Mouse (Mus musculus) left cerebral cortex, postnatal 4 days (tissue): ENCODE measurements around the gene Cc2d2a. TPM values are rescaled to one million over a fixed set of nuclear protein-coding genes. Genes with fewer than 3 reads are reported as not detected.

Experiments
- DNase-seq: peaks from one replicate; pipeline ENCODE4 v3.0.0-alpha.2; 2022
- intact Hi-C: fragments of 180-260 bp; cut with DNase I; formaldehyde crosslinking; loops from one replicate; pipeline ENCODE4 v1.15.1; 2025
- total RNA-seq, 2 experiments: library from RNA; stranded (reverse); gene quantifications; 2 replicates each; pipeline ENCODE4 v1.2.3; 2021

Cc2d2a gene
- 10 to 100 TPM; 14.0 to 14.9 TPM for total RNA-seq

- DNase-seq = peak; percentile 45
- intact Hi-C loops = loop anchor here (10.0 kb wide), 1 partner anchor 1777 kb away; no protein-coding TSS in a partner anchor
Observed at GRCm38 (mm10) chr5:43661997-43662961, at the start of gene Cc2d2a. Gene Cc2d2a (plus strand): TSS chr5:43662346.

- DNase-seq = peak; percentile 36
- intact Hi-C loops = no loop called here
Observed at GRCm38 (mm10) chr5:43621575-43622299, 40.4 kb upstream of the Cc2d2a start.

GRCm38 (mm10) chr5:43625407-43625806, 36.7 kb upstream of the Cc2d2a start:
- DNase-seq = no peak
- intact Hi-C loops = no loop called here

- intact Hi-C loops = loop anchor here (5.0 to 10.0 kb wide), 2 partner anchors 212 to 1749 kb away; no protein-coding TSS in a partner anchor
Observed at GRCm38 (mm10) chr5:43634071-43634601, 28.0 kb upstream of the Cc2d2a start.

GRCm38 (mm10) chr5:43634602-43635081, 27.5 kb upstream of the Cc2d2a start:
- intact Hi-C loops = loop anchor here (5.0 to 10.0 kb wide), 2 partner anchors 212 to 1750 kb away; no protein-coding TSS in a partner anchor
- no peak for DNase-seq

More at GRCm38 (mm10) chr5:43634071-43634601, 28.0 kb upstream of the Cc2d2a start:
- DNase-seq = no peak

GRCm38 (mm10) chr5:43645020-43645419, 17.1 kb upstream of the Cc2d2a start:
- DNase-seq = no peak
- intact Hi-C loops = no loop called here

- intact Hi-C loops = no loop called here
- peak; percentile 36 for DNase-seq
Observed at GRCm38 (mm10) chr5:43647098-43647774, 14.9 kb upstream of the Cc2d2a start.

GRCm38 (mm10) chr5:43661498-43661897, 648 bp upstream of the Cc2d2a start:
- intact Hi-C loops = loop anchor here (10.0 kb wide), 1 partner anchor 1777 kb away; no protein-coding TSS in a partner anchor
- no peak for DNase-seq

GRCm38 (mm10) chr5:43663531-43663930, 1.4 kb downstream of the Cc2d2a start:
- DNase-seq = no peak
- intact Hi-C loops = loop anchor here (10.0 kb wide), 1 partner anchor 1779 kb away; no protein-coding TSS in a partner anchor

GRCm38 (mm10) chr5:43665144-43665543, 3.0 kb downstream of the Cc2d2a start:
- DNase-seq = peak; percentile 32
- intact Hi-C loops = loop anchor here (10.0 kb wide), 1 partner anchor 1780 kb away; no protein-coding TSS in a partner anchor

- DNase-seq = no peak
- intact Hi-C loops = loop anchor here (10.0 kb wide), 1 partner anchor 1784 kb away; no protein-coding TSS in a partner anchor
Observed at GRCm38 (mm10) chr5:43669118-43669645, 7.0 kb downstream of the Cc2d2a start.

GRCm38 (mm10) chr5:43672177-43672911, 10.2 kb downstream of the Cc2d2a start:
- intact Hi-C loops = loop anchor here (10.0 kb wide), 1 partner anchor 602 kb away; no protein-coding TSS in a partner anchor
- DNase-seq = peak; percentile 85

- DNase-seq = no peak
- intact Hi-C loops = loop anchor here (10.0 kb wide), 1 partner anchor 602 kb away; no protein-coding TSS in a partner anchor
Observed at GRCm38 (mm10) chr5:43673083-43673482, 10.9 kb downstream of the Cc2d2a start.

GRCm38 (mm10) chr5:43685466-43685865, 23.3 kb downstream of the Cc2d2a start:
- intact Hi-C loops = no loop called here
- no peak for DNase-seq

- DNase-seq = no peak
- intact Hi-C loops = no loop called here
Observed at GRCm38 (mm10) chr5:43692489-43692888, 30.3 kb downstream of the Cc2d2a start.

- no peak for DNase-seq
- intact Hi-C loops = no loop called here
Observed at GRCm38 (mm10) chr5:43697133-43697532, 35.0 kb downstream of the Cc2d2a start.

GRCm38 (mm10) chr5:43699240-43699639, 37.1 kb downstream of the Cc2d2a start:
- no peak for DNase-seq
- intact Hi-C loops = no loop called here

- DNase-seq = no peak
- intact Hi-C loops = no loop called here
Observed at GRCm38 (mm10) chr5:43721538-43722451, 59.6 kb downstream of the Cc2d2a start.
